Mouse (Mus musculus) heart, adult 8-10 months (tissue): ENCODE results near the gene Kctd12. TPM values are rescaled to one million over a fixed set of nuclear protein-coding genes. Genes with fewer than 3 reads are reported as not detected.

ENCODE experiments used
- DNase-seq: peaks from one replicate; pipeline ENCODE4 v3.0.0; 2022; ENCODE audit warnings: low spot score
- total RNA-seq, 4 experiments: library from RNA; stranded (reverse); gene quantifications; 2 replicates each; pipeline ENCODE4 v1.2.4; 2022

The Kctd12 gene
- 10 to 100 TPM; 13.4 to 20.0 (median 18.0) TPM for total RNA-seq

DNA sequence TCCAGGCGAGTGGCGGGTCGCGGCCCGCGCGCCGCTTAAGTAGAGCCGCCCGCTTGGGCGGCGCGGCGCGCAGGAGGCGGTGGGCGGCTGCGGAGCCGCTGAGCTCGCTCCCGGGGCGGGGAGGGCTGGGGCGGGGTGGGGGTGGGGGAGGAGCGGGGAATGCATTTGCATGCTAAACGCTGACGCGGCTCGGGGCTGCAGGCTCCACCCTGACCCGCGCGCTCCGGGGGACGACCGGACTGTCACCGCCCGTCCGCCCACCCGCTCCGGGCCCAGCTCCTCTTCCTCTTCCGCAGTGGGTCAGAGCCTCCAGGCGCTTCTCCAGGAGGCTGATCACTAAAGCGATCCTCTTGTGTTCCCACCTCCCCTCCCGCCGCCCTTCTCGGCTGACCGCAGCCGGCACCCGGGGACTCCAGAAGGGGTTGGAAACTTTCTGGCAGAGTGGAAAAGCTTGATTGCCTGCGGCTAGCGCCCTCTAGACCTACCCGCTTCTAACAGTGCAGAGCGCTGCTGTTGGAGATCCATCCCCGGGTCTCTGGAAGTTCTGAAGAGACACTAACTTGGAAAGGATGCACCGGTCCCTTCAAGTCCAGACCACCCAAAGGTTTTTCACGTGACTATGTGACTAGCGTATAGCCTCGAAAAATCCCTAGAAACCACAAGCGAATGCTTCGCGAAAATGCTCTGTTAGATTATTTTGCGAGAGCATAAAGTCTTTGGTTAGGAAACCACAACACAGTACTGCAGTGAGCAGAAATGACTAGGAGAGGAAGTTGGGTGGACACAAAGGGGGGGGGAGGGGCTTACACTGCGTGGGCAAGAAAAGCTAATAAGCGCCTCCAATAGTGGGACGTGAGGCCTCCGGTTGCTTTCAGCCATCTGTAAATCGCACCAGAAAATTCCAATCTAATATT, at the start of gene Kctd12:
Kctd12 (minus strand) TSS at position 11 of the 914 bp plus-strand sequence.
- DNase-seq, result peak; percentile 90

GRCm38 (mm10) chr14:103029203-103029602, 46.8 kb upstream of the Kctd12 start:
- DNase-seq, result no peak

DNA sequence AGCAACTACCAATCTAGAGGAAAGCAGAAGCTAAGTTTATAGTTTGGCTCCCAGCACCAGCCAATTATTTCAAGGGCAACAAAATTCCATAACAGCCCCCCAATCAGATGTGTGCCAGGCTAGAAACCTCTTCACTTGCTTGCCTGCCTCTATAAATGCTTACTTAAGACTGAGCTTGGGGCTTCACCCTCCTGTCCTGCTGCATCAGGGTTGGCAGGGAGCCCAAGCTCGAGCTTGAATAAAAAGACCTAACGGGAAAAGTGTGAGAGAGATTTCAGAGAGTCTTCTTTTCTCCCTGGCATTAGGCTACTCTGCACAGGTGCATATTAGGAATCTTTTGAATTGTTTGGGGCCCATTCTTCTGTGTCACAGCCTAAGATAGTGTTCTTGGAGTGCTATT, 37.6 kb upstream of the Kctd12 start:
- DNase-seq, result no peak

DNA sequence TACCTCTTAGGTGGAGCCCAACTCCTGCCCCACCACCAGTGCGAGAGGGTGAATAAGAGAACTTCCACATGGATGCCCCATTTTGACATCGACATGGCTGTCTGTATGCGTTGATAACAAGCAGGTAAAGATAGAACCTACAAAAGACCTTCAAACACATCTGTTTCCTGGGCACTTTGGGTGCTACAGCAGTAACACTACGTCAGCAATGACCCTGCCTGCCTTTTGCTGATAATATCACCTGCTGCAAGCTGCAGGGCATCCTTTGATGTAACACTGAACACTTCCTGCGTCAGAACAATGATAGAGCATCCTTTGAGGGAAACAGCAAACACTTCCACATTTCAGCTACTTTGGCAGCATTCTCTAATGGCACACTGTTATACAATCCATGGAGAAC, 34.6 kb upstream of the Kctd12 start:
- no peak for DNase-seq

DNA sequence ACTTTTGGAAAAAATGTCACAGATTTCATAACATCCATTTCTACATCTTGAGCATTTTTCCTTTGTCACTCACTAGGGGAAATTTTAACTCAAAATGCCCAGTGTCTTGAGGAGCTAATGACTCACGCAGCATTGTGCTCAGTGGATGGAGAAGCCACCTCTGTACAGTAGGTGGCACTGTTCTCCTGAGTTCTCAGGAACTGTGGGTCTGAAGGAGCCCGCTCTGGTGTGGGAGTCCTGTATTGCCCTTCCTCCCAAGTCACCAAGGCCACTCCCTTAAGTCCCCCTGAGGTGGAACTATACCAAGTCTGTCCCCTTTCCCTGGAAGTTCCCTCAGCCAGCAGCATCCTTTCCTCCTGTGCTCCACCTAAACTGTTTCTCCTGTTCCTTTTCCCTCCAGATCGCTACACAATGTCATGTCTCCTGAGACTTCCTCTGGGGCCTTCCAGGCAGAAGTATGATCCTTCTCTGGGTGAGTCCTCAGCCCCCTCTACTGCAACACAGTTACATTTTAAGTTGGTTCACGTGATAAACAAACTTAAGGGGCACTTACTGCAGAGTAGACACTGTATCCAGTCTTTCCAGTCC, 30.2 kb upstream of the Kctd12 start:
- DNase-seq, result peak; percentile 59

- DNase-seq, result peak; percentile 19
Measured at GRCm38 (mm10) chr14:103011782-103012181, 29.3 kb upstream of the Kctd12 start.

- no peak for DNase-seq
Measured at GRCm38 (mm10) chr14:103007737-103008136, 25.3 kb upstream of the Kctd12 start.

- peak; percentile 83 for DNase-seq
Measured at GRCm38 (mm10) chr14:102994662-102995561, 12.5 kb upstream of the Kctd12 start.

DNA sequence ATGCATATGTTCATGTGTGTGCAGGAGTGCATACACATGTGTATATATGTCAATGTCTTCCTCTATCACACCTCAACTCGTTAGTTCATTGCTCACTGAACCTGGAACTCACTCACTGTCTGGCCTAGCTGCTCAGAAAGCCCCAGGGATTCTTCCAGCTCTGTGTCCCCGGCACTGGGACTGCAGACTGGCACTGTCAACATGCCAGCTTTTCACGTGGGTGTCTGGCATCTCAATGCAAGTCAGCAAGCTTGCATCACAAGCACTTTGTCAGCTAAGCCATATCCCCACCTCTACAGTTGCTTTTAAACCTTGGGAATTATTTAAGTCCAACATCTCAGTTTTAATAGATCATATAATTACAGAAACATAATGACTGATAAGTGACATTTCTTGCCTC, 8.3 kb upstream of the Kctd12 start:
- DNase-seq, result no peak

GRCm38 (mm10) chr14:102989866-102990265, 7.4 kb upstream of the Kctd12 start:
- peak; percentile 36 for DNase-seq

DNA sequence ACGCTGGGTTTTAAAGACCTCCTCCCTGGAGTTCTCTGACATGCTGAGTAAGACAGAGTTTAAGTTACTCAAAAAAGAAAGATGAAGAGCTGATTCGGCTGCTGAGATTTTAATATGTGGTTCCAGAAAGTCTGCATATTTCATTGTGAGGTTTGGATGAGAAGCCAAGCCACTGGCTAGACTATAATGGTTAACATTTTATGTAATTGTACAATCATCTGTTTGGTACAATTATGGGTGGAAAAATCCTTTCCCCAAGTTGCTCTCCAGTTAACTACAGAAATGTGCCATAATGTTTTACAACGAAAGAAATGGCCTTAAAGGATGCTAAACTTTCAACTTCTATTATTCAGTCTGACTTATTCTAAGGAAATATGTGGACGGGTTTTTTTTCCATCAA, 6.8 kb upstream of the Kctd12 start:
- DNase-seq, result no peak

GRCm38 (mm10) chr14:102987626-102988025, 5.2 kb upstream of the Kctd12 start:
- DNase-seq, result no peak

DNA sequence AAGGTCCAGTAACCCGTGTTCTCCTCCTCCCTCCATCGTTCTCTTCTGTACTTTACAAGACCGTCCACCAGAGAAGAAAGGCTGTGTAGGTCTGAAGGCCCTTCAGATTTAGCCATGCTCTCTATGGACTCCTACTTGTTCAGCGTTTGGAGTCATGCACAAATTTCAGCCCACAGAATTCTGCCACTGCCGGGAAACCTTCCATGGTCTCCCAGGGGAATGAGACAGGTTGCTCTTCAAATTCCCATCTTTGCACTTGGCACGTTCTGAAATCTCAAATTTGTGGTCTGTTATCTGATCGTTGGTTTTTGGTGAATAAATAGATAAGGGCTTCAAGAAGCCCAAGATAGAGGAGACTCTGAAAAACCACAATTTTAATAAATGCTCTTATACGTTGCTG, 1.2 kb upstream of the Kctd12 start:
- no peak for DNase-seq

- peak; percentile 53 for DNase-seq
Measured at GRCm38 (mm10) chr14:102982016-102982626, 316 bp downstream of the Kctd12 start.

DNA sequence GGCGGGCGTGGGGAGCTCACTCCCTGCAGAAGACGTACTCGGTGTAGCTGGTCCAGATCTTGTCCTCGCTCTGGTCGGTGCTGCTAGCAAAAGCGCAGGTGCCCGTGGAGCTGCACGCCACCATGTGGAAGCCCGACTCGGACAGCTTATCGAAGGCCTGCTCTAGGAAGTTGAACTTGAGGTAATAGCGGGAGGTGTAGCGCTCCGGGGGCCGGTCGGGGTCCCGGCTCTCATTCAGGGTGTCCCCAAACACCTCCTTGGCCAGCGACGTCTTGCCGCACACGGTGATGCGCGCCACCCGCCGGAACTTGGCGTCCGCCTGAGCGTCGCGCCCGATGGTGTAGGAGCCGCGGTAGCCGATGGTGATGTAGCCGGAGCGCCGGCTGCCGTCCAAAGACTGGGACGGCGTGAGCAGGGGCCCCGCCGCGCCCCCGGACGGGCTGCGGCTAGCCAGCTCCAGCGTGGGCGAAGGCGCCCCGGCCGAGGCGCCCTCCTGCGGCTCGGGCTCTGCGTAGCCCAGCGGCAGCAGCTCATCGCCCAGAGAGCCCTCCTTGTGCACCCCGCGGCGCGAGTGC, 909 bp downstream of the Kctd12 start:
- DNase-seq, result peak; percentile 61

- peak; percentile 9 for DNase-seq
Measured at GRCm38 (mm10) chr14:102980986-102981385, 1.5 kb downstream of the Kctd12 start.

DNA sequence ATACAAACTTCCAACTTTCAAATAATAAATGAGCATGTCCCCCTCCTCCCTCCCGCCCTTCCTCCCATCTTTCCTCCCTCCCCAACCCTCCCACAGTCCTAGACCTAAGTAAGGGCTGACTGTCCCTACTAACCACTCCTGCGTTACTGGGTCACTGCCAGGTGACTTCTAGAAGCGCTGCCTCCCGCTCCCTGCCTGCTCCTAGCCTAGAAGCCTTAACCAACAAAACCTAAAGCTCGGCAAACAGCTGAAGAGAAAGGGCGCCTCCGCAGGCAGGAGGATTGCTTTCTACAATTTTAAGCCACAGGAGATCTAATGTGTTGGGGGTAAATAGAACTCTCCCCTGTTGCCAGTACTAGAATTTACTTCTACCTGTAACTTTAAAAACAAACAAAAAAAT, 2.0 kb downstream of the Kctd12 start:
- DNase-seq, result peak; percentile 19

DNA sequence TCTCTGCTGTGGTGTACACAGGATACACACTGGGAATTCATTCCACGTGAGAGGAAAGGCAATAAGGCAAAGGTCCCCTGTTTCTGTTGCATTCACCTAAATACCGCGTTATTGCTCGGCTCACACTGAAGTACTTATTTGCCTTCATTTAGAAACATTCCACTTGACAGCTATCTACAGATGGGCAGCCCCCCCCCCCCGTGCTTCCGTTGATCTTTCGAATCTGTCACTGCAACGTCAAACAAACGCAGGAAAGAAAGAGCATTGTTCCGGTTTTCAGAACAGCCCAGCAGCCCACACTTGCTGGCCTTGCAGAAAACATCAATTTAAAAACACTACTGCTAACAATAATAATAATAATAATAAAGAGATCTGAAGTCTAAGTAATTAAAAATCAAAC, 2.6 kb downstream of the Kctd12 start:
- DNase-seq, result peak; percentile 10

- DNase-seq, result peak; percentile 58
Measured at GRCm38 (mm10) chr14:102975865-102976264, 6.6 kb downstream of the Kctd12 start.

- DNase-seq, result no peak
Measured at GRCm38 (mm10) chr14:102968824-102969223, 13.6 kb downstream of the Kctd12 start.

DNA sequence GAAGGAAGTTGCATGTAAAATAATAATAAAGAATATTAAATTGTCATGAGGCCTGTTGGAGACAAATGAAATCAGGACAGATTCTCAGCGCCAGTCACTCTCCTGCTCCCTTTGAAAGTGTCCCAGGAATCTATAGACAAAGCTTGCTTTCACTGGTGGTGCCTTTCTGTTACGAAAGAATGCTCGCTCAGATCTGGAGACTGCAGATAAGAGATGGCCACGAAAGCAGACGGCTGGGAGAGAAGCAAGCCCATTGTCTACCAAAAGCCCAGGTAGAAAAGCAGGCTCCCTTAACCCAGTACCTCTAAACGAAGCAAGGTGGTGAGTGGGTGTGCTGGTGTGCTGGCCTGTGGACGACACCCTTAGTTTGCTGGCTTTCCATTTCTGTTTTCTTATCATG, 16.2 kb downstream of the Kctd12 start:
- DNase-seq, result no peak
